Mouse (Mus musculus): ENCODE measurements around the gene Tdrkh.

Tdrkh gene

DNA sequence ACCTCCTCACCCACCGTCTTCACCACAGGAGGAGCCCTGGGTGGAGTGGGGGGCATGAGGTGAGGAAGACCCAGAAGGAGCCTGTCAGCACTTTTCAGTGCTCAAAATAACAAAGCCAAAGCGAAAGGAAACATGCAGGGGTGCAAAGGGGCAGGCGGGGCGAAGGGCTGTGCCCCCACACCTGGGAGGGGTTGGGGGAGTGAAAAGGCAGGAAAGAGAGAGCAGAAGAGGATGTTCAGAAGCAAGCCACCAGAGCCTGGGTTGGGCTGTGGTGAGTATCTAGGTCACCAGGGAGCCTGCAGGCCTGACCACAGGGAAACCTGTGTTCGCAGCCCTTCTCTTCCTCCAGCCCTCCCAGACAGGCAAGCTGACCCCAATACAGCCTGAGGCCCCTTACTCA lies 25.0 kb upstream of the Tdrkh start:
- DNase-seq (ENCODE audit: extremely low read depth, low read depth): no peak

DNA sequence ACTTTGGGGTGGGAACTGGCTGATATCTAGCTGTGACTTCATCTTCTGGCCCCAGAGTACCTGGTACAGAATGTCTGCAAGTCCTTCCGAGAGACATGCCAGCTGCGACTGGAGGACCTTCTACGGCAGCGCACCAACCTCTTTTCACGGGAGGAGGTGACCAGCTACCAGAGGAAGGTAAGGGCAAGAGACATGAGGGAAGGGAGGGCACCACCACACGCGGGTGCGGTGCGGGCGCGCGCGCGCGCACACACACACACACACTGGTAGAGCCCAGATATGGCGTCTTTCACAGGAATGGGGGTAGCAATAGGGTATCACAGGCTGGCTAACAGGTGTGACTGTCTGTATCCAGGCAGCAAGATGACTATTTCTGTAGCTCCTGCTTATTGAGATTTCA lies 23.7 kb upstream of the Tdrkh start:
- DNase-seq (ENCODE audit: extremely low read depth, low read depth): no peak

DNA sequence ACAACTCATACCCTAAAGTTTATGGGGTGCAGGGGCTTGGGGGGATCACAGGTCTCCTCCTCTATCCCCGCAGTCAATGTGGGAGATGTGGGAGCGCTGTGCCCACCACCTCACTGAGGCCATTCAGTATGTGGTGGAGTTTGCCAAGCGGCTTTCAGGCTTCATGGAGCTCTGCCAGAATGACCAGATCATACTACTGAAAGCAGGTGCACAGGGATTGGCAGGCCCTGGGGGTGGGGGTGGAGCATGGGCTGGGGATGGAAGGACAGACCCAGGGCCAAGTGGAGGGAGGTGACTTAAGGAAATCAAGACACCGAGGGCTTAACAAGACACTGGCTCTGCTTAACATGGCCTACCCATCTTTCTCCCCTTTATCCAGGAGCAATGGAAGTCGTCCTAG lies 22.1 kb upstream of the Tdrkh start:
- no peak for DNase-seq (ENCODE audit: extremely low read depth, low read depth)

DNA sequence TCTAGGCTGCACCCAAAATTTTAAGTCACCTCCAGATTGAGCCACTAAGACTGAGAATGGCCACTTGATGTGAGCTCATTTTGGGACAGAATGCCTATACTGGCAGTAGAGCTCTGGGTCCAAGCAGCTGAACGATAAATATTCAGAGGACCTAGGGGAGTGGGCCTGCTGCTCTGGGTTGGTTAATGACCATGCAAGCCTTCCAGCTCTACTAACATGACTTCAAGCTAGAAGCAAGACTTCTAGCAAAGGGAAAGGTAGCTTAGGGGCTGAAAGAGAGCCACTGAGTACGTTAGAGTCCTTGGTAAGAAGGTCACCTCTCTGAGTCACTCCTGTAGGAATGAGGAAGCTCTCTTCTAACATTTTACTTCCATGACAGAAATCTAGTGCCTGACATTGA lies 20.9 kb upstream of the Tdrkh start:
- no peak for DNase-seq (ENCODE audit: extremely low read depth, low read depth)

DNA sequence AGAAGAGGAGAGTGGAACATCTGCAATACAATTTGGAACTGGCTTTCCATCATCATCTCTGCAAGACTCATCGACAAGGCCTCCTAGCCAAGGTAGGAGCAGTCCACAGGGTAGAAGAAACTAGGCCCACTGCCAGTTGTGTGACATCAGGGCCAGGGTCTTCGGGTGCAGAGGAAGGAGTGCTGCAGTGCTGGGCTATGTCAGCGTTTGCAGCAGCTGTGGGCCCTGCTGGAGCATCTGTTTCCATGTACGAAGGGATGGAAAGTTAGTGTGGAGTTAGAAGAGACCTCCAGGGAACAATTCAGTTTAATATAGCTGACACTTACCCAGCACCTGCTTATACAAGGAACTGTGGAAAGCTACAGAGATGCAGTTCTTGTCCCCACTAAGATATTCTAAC lies 20.0 kb upstream of the Tdrkh start:
- DNase-seq (ENCODE audit: extremely low read depth, low read depth): no peak

DNA sequence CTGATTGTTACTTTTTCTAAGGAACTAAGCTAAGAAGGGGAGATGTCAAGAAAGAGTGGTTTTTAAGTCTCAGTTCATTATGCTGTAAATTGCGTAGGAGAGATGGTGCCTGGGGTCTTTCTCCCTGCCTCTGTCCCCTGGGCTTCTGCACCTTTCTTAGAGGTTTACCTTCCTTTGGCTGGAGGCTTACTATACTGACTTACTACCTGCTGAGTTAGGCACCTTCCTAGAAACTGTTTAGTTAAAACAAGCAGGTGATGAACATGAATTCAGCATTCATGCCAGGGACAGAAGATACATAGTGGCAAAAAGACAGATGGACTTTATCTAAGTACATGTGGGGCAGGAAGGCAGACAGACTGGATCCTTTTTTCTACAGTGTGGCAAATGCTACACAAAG lies 16.7 kb upstream of the Tdrkh start:
- DNase-seq (ENCODE audit: extremely low read depth, low read depth): no peak

DNA sequence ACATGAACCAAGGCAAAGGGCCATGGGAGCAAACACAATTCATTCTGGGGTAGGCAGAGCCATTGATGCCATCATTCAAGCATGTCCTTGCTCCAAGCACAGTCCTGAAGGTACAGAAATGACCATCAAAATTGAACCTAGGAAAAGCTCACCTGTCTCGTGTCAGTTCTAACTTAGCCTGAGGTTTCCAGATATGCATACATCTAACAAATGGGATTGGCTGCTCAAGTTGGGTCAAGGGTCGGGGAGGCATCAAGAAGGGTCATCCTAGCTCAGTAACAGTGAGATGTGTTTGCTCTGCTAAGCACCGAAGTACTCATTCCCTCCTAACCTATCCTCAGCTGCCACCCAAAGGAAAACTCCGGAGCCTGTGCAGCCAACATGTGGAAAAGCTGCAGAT lies 16.2 kb upstream of the Tdrkh start:
- no peak for DNase-seq (ENCODE audit: extremely low read depth, low read depth)

DNA sequence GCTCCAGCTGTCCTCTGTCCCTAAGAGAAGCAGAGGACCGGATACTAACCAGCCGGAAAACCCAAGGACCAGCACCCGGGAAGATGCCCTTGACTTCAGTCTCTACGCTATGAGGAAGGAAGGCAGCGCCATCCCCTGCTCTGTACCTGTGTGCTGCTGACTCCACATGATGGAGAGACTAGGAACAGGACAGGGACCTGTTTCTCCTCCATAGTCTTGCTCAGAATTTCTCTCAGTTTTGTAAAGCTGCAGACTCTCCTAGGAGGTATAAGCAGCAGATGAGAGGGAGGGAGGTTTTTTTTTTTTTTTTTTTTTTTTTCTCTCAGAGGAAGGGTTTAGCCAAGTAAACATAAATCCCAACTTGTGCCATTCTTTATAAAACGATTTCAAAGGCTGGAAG lies 14.9 kb upstream of the Tdrkh start, which contains the start of gene Lingo4:
Gene Lingo4, plus strand, starts transcription at position 301 of the 400 bp plus-strand sequence.
- no peak for DNase-seq (ENCODE audit: extremely low read depth, low read depth)

DNA sequence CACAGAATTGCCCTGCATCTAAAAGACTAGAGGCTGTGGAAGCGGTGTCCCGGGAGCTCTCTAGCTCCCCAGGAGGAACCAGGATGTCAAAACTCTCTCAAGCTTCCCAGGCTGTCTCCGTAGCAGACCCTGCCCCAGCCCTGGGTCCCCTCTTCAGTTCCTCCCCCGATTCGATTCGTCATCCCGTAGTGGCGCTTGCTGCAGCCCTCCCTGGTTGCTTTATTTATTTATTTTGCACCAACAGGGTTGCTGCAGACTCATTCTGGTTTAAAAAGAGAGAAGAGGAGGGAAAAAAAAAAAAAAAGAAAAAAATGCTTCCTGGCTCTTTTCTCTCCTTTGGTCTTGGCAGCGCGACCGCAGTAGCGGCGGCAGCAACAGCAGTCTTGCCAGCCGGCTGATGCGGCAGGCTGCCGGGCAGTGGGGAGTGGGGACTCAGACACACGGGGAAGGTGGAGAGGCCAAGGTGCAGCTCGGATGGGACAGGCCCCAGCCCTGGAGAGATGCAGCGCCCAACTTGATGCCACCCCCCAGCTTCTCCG lies 14.1 kb upstream of the Tdrkh start:
- no peak for DNase-seq (ENCODE audit: extremely low read depth, low read depth)

DNA sequence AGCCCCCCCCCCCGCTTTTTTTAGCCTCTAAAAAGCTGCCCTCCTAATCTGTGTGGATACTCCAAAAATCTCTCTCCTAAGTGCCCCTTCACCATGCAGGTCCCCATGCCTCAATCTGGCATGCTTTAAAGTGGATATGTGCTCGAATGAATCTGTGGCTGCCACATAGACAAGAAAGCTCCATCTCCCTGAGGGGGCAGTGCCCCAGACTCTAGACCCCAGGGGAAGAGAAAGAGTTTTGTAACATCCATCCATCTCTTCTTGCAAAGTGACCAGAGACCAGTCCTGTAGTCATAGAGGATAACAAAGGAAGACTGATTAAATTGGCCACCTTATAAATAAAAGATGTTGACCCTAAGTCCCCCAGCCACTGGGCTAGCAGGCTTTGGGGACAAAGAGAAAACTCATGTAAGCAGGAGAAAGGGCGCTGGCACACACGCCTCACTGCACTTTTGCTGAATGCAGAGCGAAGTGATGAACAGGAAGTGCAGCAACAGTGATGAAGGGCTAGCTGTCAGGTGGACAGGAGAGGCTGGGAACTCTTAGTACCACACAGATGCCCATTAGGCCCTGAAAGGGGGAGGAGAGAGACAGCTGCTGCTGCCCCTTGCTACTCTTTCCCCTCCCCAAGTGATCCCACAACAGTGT lies 13.3 kb upstream of the Tdrkh start:
- no peak for DNase-seq (ENCODE audit: extremely low read depth, low read depth)

DNA sequence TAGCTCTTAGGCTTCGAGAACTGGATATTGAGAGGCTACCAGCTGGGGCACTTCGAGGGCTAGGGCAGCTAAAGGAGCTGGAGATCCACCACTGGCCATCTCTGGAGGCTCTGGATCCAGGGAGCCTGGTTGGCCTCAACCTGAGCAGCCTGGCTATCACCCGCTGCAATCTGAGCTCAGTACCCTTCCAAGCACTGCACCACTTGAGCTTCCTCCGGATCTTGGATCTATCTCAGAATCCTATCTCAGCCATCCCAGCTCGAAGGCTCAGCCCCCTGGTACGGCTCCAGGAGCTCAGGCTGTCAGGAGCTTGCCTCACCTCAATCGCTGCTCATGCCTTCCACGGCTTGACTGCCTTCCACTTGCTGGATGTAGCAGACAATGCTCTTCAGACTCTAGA lies 10.6 kb upstream of the Tdrkh start:
- no peak for DNase-seq (ENCODE audit: extremely low read depth, low read depth)

DNA sequence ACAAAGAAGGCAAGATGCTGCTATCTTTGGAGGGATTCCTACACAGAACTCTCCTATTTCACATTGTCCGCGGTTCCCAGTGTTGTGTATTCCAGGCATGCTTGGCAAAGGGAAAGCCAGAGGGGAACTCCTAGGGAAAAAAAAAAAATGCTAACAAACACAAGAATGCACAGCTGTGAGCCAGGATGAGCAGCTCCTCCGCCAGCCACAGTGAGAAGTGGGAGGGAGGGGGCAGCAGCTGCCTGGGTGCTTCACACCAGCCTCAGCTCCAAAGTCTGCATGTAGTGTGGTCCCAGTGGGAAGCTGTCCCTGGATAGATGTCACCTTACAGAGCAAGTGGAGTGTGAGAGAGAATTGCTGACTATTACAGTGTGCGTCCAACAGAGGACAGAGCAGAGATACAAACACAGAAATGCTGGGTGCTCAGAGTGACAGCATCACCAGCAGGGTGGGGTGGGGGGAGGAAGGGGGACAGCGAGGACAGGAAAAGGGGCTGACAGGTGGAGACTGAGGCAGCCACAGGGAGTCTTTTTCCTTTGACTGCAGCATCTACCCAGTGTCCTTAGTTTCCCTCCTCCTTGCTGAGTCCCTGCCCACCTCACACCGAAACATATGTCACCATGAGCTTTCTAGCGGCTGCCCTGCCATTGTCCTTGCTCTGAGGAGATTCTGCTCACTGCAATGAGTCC lies 8.6 kb upstream of the Tdrkh start:
- DNase-seq (ENCODE audit: extremely low read depth, low read depth): no peak

DNA sequence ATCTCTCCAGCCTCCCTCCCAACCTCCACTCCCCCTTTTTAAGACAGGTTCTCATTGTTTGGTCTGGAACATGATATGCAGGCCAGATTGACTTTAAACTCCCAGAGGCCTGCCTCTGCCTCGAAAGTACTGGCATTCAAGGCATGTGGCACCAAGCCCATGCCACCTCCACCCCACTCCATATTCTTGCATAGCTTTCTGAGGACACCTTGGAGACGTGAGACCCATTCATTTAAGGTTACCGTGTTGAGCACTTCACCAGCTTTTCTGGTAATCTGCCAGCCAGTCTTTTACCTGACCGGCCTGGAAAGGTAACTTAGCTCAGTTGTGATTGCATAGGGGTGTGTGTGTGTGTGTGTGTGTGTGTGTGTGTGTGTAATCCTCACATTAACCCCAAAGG lies 7.5 kb upstream of the Tdrkh start:
- DNase-seq (ENCODE audit: extremely low read depth, low read depth): no peak

DNA sequence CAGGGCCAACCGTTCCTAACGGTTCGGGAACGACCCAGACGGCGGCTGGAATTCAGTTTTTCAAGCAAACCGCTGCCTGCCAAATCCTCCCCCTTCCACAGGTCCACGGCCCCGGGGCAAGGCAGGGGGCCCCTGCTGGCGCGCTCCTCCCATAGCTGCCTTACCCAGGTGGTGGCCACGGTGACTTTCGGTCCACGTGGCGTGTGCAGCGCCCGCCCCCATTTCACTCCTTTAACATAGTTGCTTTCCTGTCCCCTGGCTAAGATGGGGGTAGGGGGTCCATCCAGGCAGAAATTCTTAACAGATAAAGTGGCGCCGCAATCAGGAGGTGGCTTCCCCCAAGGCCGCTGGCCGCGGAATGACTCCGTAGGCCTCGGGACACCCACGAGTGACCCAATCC lies 543 bp upstream of the Tdrkh start:
- no peak for DNase-seq (ENCODE audit: extremely low read depth, low read depth)

DNA sequence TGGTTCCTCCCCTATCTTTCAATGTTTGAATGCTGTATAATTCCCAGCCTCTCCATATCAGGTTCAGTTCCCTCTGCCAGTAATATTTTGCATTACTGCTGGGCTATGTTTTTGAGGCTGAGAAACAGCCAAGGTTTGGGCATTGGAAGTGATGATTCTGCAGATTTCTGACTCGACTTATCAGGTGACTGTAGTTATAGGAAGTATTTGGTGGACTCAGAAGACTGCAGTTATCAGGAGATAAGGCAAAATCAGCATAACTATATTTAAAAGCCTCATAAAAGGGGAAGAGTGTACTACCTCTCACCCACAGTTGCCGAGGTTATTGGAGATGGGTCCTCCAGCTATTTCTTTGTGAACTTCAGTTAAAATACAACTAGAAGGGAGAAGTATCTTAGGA lies 17.9 kb downstream of the Tdrkh start:
- DNase-seq (ENCODE audit: extremely low read depth, low read depth): peak; percentile 62

DNA sequence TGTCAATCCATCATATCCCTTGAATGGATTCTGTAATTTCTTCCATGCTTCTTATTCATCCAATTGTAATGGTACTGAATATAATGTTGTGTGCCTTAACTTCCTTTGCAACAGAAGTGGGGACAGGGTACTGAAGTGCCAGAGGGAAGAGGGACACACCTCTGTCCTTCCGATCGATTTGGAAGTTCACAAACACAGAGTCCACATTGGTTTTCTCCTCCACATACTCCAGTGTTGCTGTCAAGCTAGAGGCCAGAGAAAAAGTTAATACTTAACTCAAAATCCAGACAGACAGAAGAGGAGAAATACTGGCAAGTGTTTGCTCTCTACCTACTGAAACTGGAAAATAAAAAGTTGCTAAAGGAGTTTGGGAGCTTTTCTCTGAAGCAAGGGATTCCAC lies 21.2 kb downstream of the Tdrkh start:
- no peak for DNase-seq (ENCODE audit: extremely low read depth, low read depth)

DNA sequence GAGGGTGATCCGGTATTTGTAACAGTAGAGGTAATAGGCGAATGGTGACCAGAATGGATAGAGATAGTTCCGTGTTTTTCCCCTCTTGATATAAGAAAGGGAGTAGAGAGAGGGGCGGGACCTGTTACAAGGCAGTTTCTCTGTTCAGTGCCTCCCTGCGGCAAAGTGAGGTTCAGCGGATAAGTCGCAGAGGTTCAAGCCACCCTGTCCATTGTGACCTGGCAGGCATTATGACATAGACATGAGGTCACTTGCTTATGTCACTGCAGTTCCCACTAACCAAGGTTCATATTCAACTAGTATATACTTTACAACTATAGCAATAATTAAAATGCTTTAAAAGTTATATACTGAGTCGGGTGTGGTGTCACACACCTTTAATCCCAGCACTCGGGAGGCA lies 23.3 kb downstream of the Tdrkh start:
- DNase-seq (ENCODE audit: extremely low read depth, low read depth): no peak

DNA sequence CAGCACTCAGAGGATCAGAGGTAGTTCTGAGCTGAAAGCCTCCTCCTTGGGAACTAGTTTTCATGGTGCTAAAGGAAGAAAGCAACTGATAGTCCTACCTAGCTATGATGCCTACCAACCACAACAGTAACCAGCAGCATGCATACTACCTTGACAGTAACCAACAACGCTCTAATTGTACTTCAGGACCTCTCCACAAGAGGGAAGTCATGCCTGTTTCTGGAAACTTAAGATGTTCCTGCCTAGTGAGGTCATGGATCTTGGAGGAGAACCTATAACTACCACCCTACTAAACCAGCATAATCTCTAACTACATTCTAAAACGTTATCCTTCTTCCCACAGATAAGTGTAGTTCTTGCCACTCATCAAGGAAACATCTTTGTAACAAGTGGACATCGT lies 28.1 kb downstream of the Tdrkh start:
- peak; percentile 28 for DNase-seq (ENCODE audit: extremely low read depth, low read depth)

DNA sequence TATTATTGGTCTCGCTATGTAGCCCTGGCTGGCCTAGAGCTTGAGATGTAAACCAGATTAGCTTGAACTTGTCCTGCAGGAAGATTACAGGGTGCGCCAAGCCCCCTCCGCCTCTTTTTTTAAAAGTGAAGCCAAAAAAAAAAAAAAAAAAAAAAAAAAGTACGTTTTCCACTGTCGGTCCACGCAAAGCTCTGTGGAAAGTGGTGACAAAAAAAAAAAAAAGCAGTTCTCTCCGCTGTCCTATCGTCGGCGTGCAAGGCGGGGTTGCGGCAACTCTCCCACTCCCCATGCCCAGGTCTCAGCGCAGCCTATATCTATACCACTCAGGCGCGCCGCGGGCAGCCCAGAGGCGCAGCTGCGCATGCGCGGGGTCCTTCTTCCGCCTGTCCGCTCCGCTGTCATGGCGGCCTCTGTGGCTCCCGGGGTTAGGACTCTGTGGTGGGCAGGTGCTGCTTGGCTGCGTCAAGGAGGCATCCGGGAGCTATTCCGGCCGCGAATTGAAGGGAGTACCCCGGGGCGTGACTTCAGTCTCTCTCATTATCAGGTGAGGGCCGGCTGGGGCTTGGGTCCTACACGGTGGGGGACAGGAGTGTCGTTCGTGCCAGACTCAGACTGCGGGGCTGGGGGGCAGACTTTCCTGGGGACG lies 30.0 kb downstream of the Tdrkh start, which contains the start of gene Mrpl9:
Gene Mrpl9, plus strand, starts transcription at position 368 of the 646 bp plus-strand sequence.
- DNase-seq (ENCODE audit: extremely low read depth, low read depth): peak; percentile 90

DNA sequence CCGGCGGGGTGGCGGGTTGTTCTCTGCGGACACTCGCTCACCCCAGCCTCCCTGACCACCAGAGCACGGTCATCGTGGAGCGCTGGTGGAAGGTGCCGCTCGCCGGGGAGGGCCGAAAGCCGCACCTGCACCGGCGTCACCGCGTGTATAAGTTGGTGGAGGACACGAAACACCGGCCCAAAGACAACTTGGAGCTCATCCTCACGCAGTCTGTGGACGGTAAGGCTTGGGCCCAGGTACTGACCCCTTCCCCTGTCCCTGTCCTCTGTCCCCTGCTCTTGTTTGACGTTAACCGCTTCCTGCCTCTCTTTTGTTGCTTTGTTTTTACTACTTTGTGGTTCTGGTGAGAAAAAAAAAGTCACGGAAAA lies 30.5 kb downstream of the Tdrkh start, which contains the start of gene Oaz3:
Gene Oaz3, minus strand, starts transcription at position 319 of the 368 bp plus-strand sequence.
- no peak for DNase-seq (ENCODE audit: extremely low read depth, low read depth)

DNA sequence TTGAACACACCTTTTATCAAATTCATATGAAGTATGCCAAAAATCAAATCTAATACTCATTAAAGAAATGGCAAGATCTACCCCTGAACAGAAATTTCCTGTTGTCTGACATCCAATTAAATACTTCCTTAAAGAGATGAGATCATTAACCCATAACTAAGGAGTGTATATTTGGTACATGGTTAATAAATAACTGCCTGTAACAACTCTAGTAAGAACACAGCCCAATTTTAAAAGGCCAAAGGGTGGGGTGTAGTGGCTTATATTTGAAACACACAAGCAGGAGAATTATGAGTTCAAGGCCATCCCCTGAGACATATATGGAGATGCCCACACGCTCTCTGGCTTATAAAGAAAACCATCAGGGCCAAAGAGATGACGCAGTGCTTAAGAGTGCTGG lies 36.3 kb downstream of the Tdrkh start:
- no peak for DNase-seq (ENCODE audit: extremely low read depth, low read depth)

DNA sequence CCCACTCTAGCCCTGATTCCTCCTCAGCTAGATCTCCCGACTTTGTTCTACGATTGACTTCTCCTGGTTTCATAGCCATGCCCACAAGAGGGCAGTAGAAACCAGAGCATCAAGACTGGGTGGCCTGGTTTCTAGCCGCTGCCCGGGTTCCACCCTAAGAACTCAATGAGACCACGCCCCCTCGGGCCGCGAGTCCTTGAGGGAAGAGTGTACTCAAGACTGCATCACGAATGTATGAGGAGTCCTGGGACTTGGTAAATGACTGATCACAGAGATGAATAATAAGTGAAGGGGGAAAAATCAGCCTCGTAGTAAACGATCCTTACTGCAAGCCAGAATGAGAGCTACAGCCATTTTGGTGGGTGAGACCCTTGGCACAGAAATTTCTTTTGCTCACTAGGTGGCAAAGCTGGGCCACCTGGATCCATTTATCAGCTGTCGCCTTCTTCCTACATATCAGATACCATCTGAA lies 43.5 kb downstream of the Tdrkh start:
- DNase-seq (ENCODE audit: extremely low read depth, low read depth): peak; percentile 86

Measured in MEL-GATA-1-ER (cell line).